Mouse (Mus musculus): Measurements from ENCODE around the gene Gpc2.

- TF ChIP-seq CTCF (IDR thresholded peaks at IDR 0.05; ENCODE audit: control insufficient read depth, insufficient read depth, insufficient replicate concordance, low read depth, low read length) (no peak), POLR2A (IDR thresholded peaks at IDR 0.05; ENCODE audit: control insufficient read depth, low read depth, low read length) (no peak)
These were observed 45.6 kb downstream of the Gpc2 start for GRCm38 (mm10) chr5:138234224-138234623.

Measured in testis, adult 2 months (tissue).